Mouse (Mus musculus): Measurements from ENCODE around the gene Cd81. TPM values are rescaled to one million over a fixed set of nuclear protein-coding genes. Genes with fewer than 3 reads are reported as not detected.

The Cd81 gene
- polyA plus RNA-seq (2014; fragmentation: Illumina TruSeq; extraction: RNeasy Lipid Tissue Mini Kit (QIAGEN cat#74804); ENCODE audit: low read depth, low replicate concordance): 21.7 TPM

DNA sequence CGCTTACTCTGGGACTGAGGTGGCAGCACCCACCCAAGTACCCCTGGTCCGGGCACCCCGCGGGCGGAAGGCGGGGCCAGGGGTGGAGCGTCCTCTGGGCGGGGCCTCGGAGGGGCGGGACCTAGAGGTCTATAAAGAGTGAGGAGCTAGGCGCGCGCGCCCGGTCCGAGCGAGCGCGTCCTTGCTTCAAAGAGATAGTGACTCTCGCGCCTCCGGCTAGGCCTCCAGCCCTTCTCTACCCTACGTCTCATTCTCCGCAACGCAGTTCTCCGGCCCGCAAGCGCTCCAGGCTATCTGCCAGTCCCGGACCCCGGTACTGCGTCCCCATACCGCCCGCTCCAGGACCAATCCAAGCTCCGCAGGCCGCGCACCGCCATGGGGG lies at the start of gene Cd81:
Cd81 (plus strand) TSS at position 114 of the 382 bp plus-strand sequence.

DNA sequence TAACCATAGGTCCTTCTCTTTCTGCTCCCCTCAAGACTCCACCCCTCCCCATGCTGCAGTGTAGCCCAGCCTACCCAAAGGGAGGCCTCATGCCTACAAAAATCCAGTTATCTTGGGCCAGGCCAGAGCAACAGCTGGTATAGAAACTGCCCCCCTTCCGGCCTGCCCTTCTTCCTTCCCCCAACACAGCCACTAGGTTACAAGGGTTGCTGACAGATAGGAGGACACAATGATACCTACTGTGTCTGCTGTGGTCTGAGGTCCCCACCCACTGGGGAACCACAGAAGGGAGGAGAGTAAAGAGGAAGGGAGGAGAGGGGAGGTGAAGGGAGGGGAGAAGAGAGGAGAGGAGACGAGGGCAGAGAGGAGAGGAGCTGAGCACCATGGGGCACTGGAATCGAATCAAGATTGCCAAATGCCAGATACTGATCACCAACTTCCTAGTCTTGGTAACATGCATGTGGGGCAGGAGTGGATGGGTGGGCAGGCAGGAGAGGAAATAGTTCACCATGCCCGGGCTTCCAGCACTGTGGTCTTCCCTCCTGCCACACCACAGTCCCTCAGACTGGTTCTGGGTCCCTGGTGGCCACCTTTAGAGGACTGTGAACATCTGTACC lies 47.7 kb upstream of the Cd81 start, which contains the start of gene Tspan32:
Tspan32 (plus strand) TSS at position 320 of the 617 bp plus-strand sequence.

DNA sequence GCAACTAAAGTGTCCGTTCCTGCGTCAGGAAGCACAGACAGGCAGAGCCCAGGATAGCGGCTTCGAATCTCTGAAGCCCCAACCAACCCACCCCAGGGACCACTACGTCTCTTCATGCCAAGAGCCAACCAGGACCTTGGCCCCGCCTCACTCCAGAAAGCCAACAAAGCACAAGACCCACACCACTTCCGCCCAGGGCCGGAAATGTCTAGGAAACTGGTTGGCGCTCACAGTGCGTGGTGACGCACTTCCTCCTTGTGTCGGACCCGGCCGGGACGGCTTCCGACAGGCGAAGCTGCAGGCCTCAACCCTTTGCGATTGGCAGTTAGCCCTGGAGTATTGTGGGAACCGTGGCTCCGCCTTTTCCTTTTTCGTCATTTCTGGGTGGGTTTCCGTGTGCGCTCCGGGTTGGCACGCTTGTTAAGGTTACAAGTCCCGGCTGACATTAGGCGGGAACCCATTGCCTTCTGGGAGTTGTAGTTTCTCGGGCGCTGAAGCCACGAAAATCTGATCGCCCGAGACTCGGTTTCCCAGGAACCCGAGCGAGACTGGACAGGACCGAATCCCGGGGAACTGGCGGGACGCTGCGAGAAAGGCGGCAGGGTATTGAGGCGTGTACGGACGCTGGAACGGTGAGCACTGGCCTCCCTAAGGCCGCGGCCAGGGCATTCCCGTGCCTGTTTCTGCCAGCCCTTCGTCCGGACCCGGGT lies 16.5 kb downstream of the Cd81 start, which contains the start of gene Tssc4:
Tssc4 (plus strand) TSS at position 368 of the 710 bp plus-strand sequence.

DNA sequence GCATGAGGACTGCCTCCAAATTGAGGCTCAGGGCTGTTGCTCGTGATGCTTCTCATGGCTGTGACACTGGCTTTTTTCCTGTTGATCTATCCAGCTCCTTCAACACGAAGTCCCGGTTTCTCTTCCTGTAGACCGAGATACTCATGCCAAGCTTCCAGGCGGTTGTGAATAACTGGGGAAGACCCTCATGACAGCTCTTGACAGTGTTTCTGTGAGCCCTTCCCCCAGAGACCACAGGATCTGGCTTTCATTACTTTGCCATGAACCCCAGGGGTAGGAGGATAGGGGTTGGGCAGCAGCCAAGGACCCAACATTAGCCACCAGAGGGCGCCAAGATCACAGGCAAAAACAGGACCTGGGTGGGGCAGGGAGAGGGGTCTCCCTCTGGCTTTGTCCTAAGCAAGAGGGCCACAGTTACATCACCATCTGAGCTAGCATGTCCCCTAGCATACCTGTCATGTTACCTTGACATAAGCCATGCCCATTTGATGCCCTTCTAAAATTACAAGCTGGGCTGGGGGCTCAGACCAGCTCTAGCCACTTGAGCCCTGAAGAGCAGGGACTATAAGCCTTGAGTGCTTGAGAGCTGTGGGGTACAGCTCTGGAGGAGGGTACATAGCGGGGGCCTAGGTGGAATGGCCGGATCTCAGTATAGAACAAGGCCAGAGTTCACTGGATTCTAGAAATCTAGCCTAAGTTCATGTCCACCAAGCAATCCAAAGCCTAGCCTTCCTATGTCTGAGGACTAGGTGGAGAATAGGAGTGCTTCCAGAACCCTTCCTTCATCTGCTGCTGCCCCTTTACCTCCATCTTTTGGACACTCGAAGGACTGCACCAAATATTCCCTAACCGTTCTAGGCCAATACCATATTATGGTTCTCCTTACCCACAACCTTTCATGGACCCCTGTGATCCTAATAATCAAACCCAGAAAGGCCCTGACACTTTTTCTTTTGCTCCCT lies 42.3 kb downstream of the Cd81 start, which contains the start of gene Trpm5:
Trpm5 (minus strand) TSS at position 51 of the 962 bp plus-strand sequence.

GRCm38 (mm10) chr7:143106062-143106461 lies 53.5 kb downstream of the Cd81 start, which contains the start of gene Kcnq1:
Gene Kcnq1 (plus strand): TSS chr7:143106362.

Other genes with a start within 250 kb of the Cd81 start
- gene Th, start 121.6 kb upstream of the Cd81 start, polyA plus RNA-seq (2014; fragmentation: Illumina TruSeq; extraction: RNeasy Lipid Tissue Mini Kit (QIAGEN cat#74804); ENCODE audit: low read depth, low replicate concordance): not detected
- gene Ascl2, start 83.5 kb upstream of the Cd81 start, polyA plus RNA-seq (2014; fragmentation: Illumina TruSeq; extraction: RNeasy Lipid Tissue Mini Kit (QIAGEN cat#74804); ENCODE audit: low read depth, low replicate concordance): 0.17 TPM
- 0.17 TPM for gene Tspan32, start 47.7 kb upstream of the Cd81 start, polyA plus RNA-seq (2014; fragmentation: Illumina TruSeq; extraction: RNeasy Lipid Tissue Mini Kit (QIAGEN cat#74804); ENCODE audit: low read depth, low replicate concordance)
- 1.1 TPM for gene Tssc4, start 16.5 kb downstream of the Cd81 start, polyA plus RNA-seq (2014; fragmentation: Illumina TruSeq; extraction: RNeasy Lipid Tissue Mini Kit (QIAGEN cat#74804); ENCODE audit: low read depth, low replicate concordance)
- gene Trpm5, start 41.9 kb downstream of the Cd81 start, polyA plus RNA-seq (2014; fragmentation: Illumina TruSeq; extraction: RNeasy Lipid Tissue Mini Kit (QIAGEN cat#74804); ENCODE audit: low read depth, low replicate concordance): 0.21 TPM
- gene Kcnq1, start 53.6 kb downstream of the Cd81 start, polyA plus RNA-seq (2014; fragmentation: Illumina TruSeq; extraction: RNeasy Lipid Tissue Mini Kit (QIAGEN cat#74804); ENCODE audit: low read depth, low replicate concordance): 0.29 TPM